Mouse (Mus musculus): ENCODE measurements around the gene Dcp1a.

DNA sequence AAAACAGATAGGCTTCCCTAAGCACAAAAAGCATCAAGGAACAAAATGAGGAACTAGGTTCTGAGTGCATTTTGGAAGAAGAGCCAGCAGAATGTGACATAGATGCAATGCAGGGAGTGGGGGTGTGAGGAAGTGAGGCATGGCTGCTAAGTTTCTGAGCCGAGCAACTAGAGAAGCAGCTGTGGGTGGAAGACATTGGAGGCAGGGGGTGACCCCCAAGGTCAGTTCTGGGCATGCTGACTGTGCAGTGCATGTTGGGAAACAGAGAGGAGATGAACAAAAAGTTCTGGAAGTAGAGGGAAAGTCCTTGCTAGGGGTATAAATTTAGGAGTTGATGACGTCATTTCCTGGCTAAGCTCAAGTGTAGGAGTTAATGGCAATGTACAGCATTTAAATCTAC lies 21.4 kb upstream of the Dcp1a start:
- TF ChIP-seq CTCF (conservative IDR thresholded peaks at IDR 0.05; ENCODE audit: low read length) (no peak), NANOG (IDR thresholded peaks at IDR 0.05; ENCODE audit: borderline replicate concordance, low read length) (no peak)
